Mouse (Mus musculus) heart, embryonic 15.5 days (tissue): ENCODE data around the gene Mrnip. TPM values are rescaled to one million over a fixed set of nuclear protein-coding genes. Genes with fewer than 3 reads are reported as not detected.
A peak's percentile ranks its signal among the peaks of the same experiment; 100 is the strongest.

Experiments used
- ATAC-seq: fragments of 200-750 bp; cut with Nextera tagmentation; replicated peaks from 2 replicates; pipeline ENCODE4 v1.8.0; 2017; ENCODE audit warnings: low read depth, moderate TSS enrichment; ENCODE audit not compliant: insufficient number of reproducible peaks, insufficient read depth, low FRiP score
- H3K27ac ChIP-seq: fragments of 300-500 bp; sonication (generic); 2 replicates; pipeline ENCODE4 v1.5.1; 2015; ENCODE audit warnings: mild to moderate bottlenecking, inconsistent platforms
- H3K27me3 ChIP-seq: fragments of 300-500 bp; sonication (generic); 2 replicates; pipeline ENCODE4 v1.6.1; 2015; ENCODE audit warnings: inconsistent platforms
- H3K36me3 ChIP-seq: fragments of 300-500 bp; sonication (generic); 2 replicates; pipeline ENCODE4 v1.6.1; 2015; ENCODE audit warnings: mild to moderate bottlenecking, inconsistent platforms
- H3K4me1 ChIP-seq: fragments of 300-500 bp; sonication (generic); replicated peaks from 2 replicates; pipeline ENCODE4 v1.6.1; 2015; ENCODE audit warnings: inconsistent platforms
- H3K4me2 ChIP-seq: fragments of 300-500 bp; sonication (generic); 2 replicates; pipeline ENCODE4 v1.6.1; 2015; ENCODE audit warnings: inconsistent platforms, mild to moderate bottlenecking, moderate library complexity
- H3K4me3 ChIP-seq: fragments of 300-500 bp; sonication (generic); 2 replicates; pipeline ENCODE4 v1.5.1; 2015; ENCODE audit warnings: mild to moderate bottlenecking, inconsistent platforms
- H3K9ac ChIP-seq: fragments of 300-500 bp; sonication (generic); 2 replicates; pipeline ENCODE4 v1.6.1; 2015; ENCODE audit warnings: mild to moderate bottlenecking, inconsistent platforms
- H3K9me3 ChIP-seq: fragments of 300-500 bp; sonication (generic); replicated peaks from 2 replicates; pipeline ENCODE4 v1.6.1; 2016; ENCODE audit warnings: inconsistent platforms
- WGBS: fragments of 180-500 bp; shearing (Covaris S2); methylation state at CpG from one replicate; pipeline ENCODE4 v1.1.7; 2015; ENCODE audit warnings: mixed read lengths; 5-methylcytosine and 5-hydroxymethylcytosine counted together
- polyA plus RNA-seq: library from polyadenylated mRNA; unstranded; fragments of >200 nt; fragmentation: Nextera tagmentation; extraction: Ambion mirVana; gene quantifications from 2 replicates; pipeline ENCODE4 v1.2.1, GENCODE M21; 2015

The Mrnip gene
- polyA plus RNA-seq, 1 experiment from 2014 or later = 7.9 TPM

GRCm38 (mm10) chr11:50206037-50206436 is 31.8 kb downstream of the Mrnip start:
- no peak for ATAC-seq

GRCm38 (mm10) chr11:50207344-50207743 is 33.1 kb downstream of the Mrnip start:
- no peak for ATAC-seq
- Histone ChIP-seq H3K27me3 (no peaks in the 10 kb centered on the region), H3K9ac (no peak overlapping the region), H3K4me3 (no peak overlapping the region), H3K27ac (no peak overlapping the region), H3K4me2 (no peak overlapping the region), H3K9me3 (no peaks in the 10 kb centered on the region), H3K36me3 (peaks cover 55% of the 10 kb centered on the region), H3K4me1 (peaks cover 27% of the 10 kb centered on the region)
- 95% methylated on average over 14 of the region's 14 CpGs for WGBS

More at GRCm38 (mm10) chr11:50206037-50206436, 31.8 kb downstream of the Mrnip start:
- WGBS = 69% methylated on average over 2 of the region's 2 CpGs
- no peak overlapping the region for H3K4me2 ChIP-seq
- H3K4me1 ChIP-seq = peaks cover 15% of the 10 kb centered on the region
- H3K27me3 ChIP-seq = no peaks in the 10 kb centered on the region
- H3K9me3 ChIP-seq = no peaks in the 10 kb centered on the region
- H3K4me3 ChIP-seq = no peak overlapping the region
- peaks cover 68% of the 10 kb centered on the region for H3K36me3 ChIP-seq
- no peak overlapping the region for H3K9ac ChIP-seq
- no peak overlapping the region for H3K27ac ChIP-seq

- Histone ChIP-seq H3K27ac (no peak overlapping the region), H3K4me3 (no peak overlapping the region), H3K9ac (no peak overlapping the region), H3K9me3 (no peaks in the 10 kb centered on the region), H3K36me3 (peaks cover 48% of the 10 kb centered on the region), H3K4me1 (peaks cover 34% of the 10 kb centered on the region), H3K4me2 (no peak overlapping the region), H3K27me3 (no peaks in the 10 kb centered on the region)
- WGBS = 90% methylated on average over 5 of the region's 5 CpGs
- no peak for ATAC-seq
These were observed 33.8 kb downstream of the Mrnip start for GRCm38 (mm10) chr11:50208039-50208438.

GRCm38 (mm10) chr11:50210101-50210504 is 35.9 kb downstream of the Mrnip start:
- WGBS = under 1% methylated on average over 24 of the region's 24 CpGs
- Histone ChIP-seq H3K27ac (peak overlapping the region; percentile 99), H3K4me3 (peak overlapping the region; percentile 99), H3K9me3 (no peaks in the 10 kb centered on the region), H3K9ac (peak overlapping the region; percentile 99), H3K27me3 (no peaks in the 10 kb centered on the region), H3K36me3 (peaks cover 31% of the 10 kb centered on the region), H3K4me1 (peaks cover 44% of the 10 kb centered on the region), H3K4me2 (peak overlapping the region; percentile 74)
- peak; percentile 84 for ATAC-seq

- peak within 1 kb of the TSS; percentile 99 for H3K27ac ChIP-seq
- H3K9me3 ChIP-seq = no peaks in the 10 kb centered on the region
- 1% methylated on average over 42 of the region's 48 CpGs for WGBS
- peak; percentile 58 for ATAC-seq
- peaks cover 49% of the 10 kb centered on the region for H3K4me1 ChIP-seq
- H3K36me3 ChIP-seq = peaks cover 25% of the 10 kb centered on the region
- H3K27me3 ChIP-seq = no peaks in the 10 kb centered on the region
- H3K9ac ChIP-seq = peak within 1 kb of the TSS; percentile 99
- peak within 1 kb of the TSS; percentile 74 for H3K4me2 ChIP-seq
- peak within 1 kb of the TSS; percentile 99 for H3K4me3 ChIP-seq
These were observed 36.4 kb downstream of the Mrnip start, which contains the start of the genes Sqstm1 and Mgat4b for GRCm38 (mm10) chr11:50210505-50211151. Sqstm1 (minus strand) TSS chr11:50210827. Mgat4b (plus strand) TSS chr11:50210890.

GRCm38 (mm10) chr11:50211322-50212059 is 37.2 kb downstream of the Mrnip start:
- Histone ChIP-seq H3K27ac (peak overlapping the region; percentile 99), H3K36me3 (peaks cover 17% of the 10 kb centered on the region), H3K4me3 (peak overlapping the region; percentile 99), H3K9me3 (no peaks in the 10 kb centered on the region), H3K27me3 (no peaks in the 10 kb centered on the region), H3K4me1 (peaks cover 57% of the 10 kb centered on the region), H3K9ac (peak overlapping the region; percentile 99), H3K4me2 (peak overlapping the region; percentile 74)
- WGBS = 86% methylated on average over 3 of the region's 3 CpGs
- no peak for ATAC-seq

GRCm38 (mm10) chr11:50212060-50212739 is 38.0 kb downstream of the Mrnip start:
- Histone ChIP-seq H3K9ac (no peak overlapping the region), H3K27me3 (no peaks in the 10 kb centered on the region), H3K9me3 (no peaks in the 10 kb centered on the region), H3K4me2 (peak overlapping the region; percentile 42; the same call in 1 of the 2 replicates), H3K36me3 (peaks cover 10% of the 10 kb centered on the region; the same call in 1 of the 2 replicates), H3K27ac (peak overlapping the region; percentile 82), H3K4me1 (peaks cover 57% of the 10 kb centered on the region), H3K4me3 (no peak overlapping the region)
- no peak for ATAC-seq
- 66% methylated on average over 3 of the region's 3 CpGs for WGBS

- 22% methylated on average over 11 of the region's 11 CpGs for WGBS
- H3K9ac ChIP-seq = no peak overlapping the region
- H3K36me3 ChIP-seq = 0 out of 2 replicates have a peak, but pooled peaks cover under 1% of the 10 kb centered on the region
- peak overlapping the region; percentile 12; the same call in 1 of the 2 replicates for H3K4me3 ChIP-seq
- peaks cover 58% of the 10 kb centered on the region for H3K4me1 ChIP-seq
- H3K27ac ChIP-seq = peak overlapping the region; percentile 82
- no peaks in the 10 kb centered on the region for H3K27me3 ChIP-seq
- peak overlapping the region; percentile 42 for H3K4me2 ChIP-seq
- peak; percentile 50 for ATAC-seq
- H3K9me3 ChIP-seq = no peaks in the 10 kb centered on the region
These were observed 38.9 kb downstream of the Mrnip start for GRCm38 (mm10) chr11:50212848-50213758.

- 90% methylated on average over 6 of the region's 6 CpGs for WGBS
- no peak for ATAC-seq
- Histone ChIP-seq H3K4me1 (peaks cover 50% of the 10 kb centered on the region), H3K27me3 (no peaks in the 10 kb centered on the region), H3K27ac (no peak overlapping the region), H3K36me3 (no peaks in the 10 kb centered on the region), H3K9ac (no peak overlapping the region), H3K4me3 (no peak overlapping the region), H3K4me2 (no peak overlapping the region), H3K9me3 (no peaks in the 10 kb centered on the region)
These were observed 40.4 kb downstream of the Mrnip start for GRCm38 (mm10) chr11:50214631-50215030.

- no peak overlapping the region for H3K9ac ChIP-seq
- no peak overlapping the region for H3K27ac ChIP-seq
- no peaks in the 10 kb centered on the region for H3K36me3 ChIP-seq
- H3K27me3 ChIP-seq = no peaks in the 10 kb centered on the region
- H3K4me1 ChIP-seq = peaks cover 50% of the 10 kb centered on the region
- no peak for ATAC-seq
- H3K9me3 ChIP-seq = no peaks in the 10 kb centered on the region
- H3K4me2 ChIP-seq = peak overlapping the region; percentile 37
- no peak overlapping the region for H3K4me3 ChIP-seq
- 23% methylated on average over 9 of the region's 9 CpGs for WGBS
These were observed 41.4 kb downstream of the Mrnip start for GRCm38 (mm10) chr11:50215633-50216032.
